Mouse (Mus musculus): ENCODE results near the gene Mrpl51.

GRCm38 (mm10) chr6:125186203-125186602 lies 5.4 kb upstream of the Mrpl51 start:
- TF ChIP-seq POLR2A (IDR thresholded peaks at IDR 0.05; ENCODE audit: low read depth, low read length) (no peak), CTCF (IDR thresholded peaks at IDR 0.05; ENCODE audit: extremely low read depth, insufficient read depth, insufficient read length, insufficient replicate concordance) (no peak)

All from spleen, adult 2 months (tissue).